Mouse (Mus musculus) brain, embryonic 14.5 days (tissue): ENCODE results near the gene Shb.

ENCODE experiments used
- CTCF ChIP-seq: fragments of 200-500 bp; IDR thresholded peaks from 2 replicates; pipeline ENCODE4 v1.5.1; 2012; ENCODE audit warnings: inconsistent platforms, mild to moderate bottlenecking, moderate library complexity, borderline replicate concordance; ENCODE audit not compliant: insufficient read depth, insufficient read length; ENCODE audit errors: extremely low read depth
- POLR2A ChIP-seq: fragments of 200-500 bp; IDR thresholded peaks from 2 replicates; pipeline ENCODE4 v1.6.1; 2012; ENCODE audit warnings: mild to moderate bottlenecking, inconsistent platforms, borderline replicate concordance; ENCODE audit not compliant: poor library complexity, insufficient read depth, insufficient read length, severe bottlenecking; ENCODE audit errors: extremely low read depth

DNA sequence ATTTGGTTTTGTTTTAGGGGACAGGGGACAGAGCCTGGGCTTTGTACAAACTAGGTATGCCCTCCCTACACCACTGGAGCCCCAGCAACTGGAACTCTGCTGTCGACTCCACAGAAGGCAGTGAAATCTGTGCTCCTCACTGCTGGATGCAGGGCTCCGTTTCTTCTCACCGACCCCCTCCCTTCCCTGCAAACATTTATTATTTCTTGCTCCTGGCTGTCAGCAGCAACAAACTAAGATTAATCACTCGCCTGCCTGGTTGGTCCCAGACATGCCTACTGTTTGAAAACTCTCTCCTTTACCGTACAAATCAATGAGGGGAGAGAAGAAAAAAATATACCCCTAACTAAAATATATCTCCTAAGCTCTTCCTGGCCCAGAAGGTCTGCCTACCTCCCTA lies 93.0 kb downstream of the Shb start:
- TF ChIP-seq POLR2A (no peak), CTCF (no peak)
